Mouse (Mus musculus): Measurements from ENCODE around the gene Nme7.

DNA sequence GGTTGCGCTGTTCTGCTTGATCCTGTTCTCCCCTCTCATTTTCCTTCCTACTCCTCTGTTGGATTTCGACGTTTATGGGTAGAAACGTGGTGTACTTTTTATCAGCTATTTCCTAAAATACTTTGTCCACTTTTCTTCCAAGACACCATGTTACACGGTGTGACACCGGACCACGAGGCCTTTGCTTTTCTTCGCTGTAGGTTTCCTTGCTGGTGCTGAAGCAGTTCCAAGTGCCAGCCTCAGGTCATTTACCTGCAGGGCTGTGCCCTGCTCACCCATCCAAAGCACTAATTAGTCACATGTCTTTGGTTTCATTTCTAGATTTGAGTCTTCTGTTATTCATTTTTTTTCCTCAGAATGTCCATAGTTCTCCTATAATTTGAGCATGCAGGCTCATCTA, 79.7 kb downstream of the Nme7 start:
- TF ChIP-seq CTCF (IDR thresholded peaks at IDR 0.05; ENCODE audit: low read depth) (no peak), EP300 (IDR thresholded peaks at IDR 0.05; ENCODE audit: low read depth) (no peak)

Data from heart, postnatal 0 days (tissue).